Mouse (Mus musculus): Measurements from ENCODE around the gene Tmem210. TPM values are rescaled to one million over a fixed set of nuclear protein-coding genes. Genes with fewer than 3 reads are reported as not detected.

The Tmem210 gene
- polyA plus RNA-seq, 1 experiment from 2014 or later, result not detected

- DNase-seq, result peak; percentile 85
- WGBS (ENCODE audit: insufficient replicate concordance), result 0% methylated on average over 1 of the region's 1 CpGs
- H3K36me3 ChIP-seq (replicated peaks; ENCODE audit: insufficient read depth, low read length), result no peaks in the 10 kb centered on the region
- H3K9ac ChIP-seq (replicated peaks), result no peak overlapping the region
- H3K4me3 ChIP-seq (ENCODE audit: low read depth, low read length), result peak overlapping the region; percentile 36; the same call in 1 of the 2 replicates
- no peaks in the 10 kb centered on the region for H3K9me3 ChIP-seq (ENCODE audit: low read length)
- peak overlapping the region; percentile 65 for H3K4me2 ChIP-seq (ENCODE audit: low read depth, low read length)
- peaks cover 9% of the 10 kb centered on the region for H3K4me1 ChIP-seq (ENCODE audit: insufficient read depth)
- peaks cover 56% of the 10 kb centered on the region for H3K27me3 ChIP-seq (ENCODE audit: insufficient read depth, low read length)
- H3K27ac ChIP-seq (ENCODE audit: low read depth), result no peak overlapping the region
- no peak for ATAC-seq
- TF ChIP-seq CTCF (IDR thresholded peaks at IDR 0.05; ENCODE audit: low read depth) (peak; percentile 90), EP300 (IDR thresholded peaks at IDR 0.05; ENCODE audit: low read depth) (no peak)
These were observed 4.9 kb downstream of the Tmem210 start for GRCm38 (mm10) chr2:25292856-25293255.

DNA sequence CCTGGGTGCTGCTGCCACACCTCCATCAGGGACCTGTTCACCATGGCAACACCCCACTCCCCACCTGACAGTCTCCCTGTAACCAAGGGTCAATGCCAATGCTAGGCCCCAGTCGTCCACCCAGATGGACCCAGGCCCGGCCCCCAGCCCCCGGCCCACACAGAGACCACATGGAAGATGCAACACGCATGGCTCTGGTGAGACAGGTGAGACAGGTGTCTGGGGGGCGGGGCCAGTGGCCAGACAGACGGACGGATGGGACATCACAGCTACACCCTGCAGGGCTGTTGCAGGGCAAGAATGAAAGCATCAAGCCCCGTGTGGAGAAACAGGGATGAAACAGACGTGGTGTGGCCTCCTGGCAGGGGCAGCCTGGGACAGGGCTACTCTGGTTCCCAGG, 5.8 kb downstream of the Tmem210 start:
- Histone ChIP-seq H3K4me2 (ENCODE audit: low read depth, low read length) (no peak overlapping the region), H3K4me1 (ENCODE audit: insufficient read depth) (peaks cover 9% of the 10 kb centered on the region), H3K4me3 (ENCODE audit: low read depth, low read length) (no peak overlapping the region), H3K27me3 (ENCODE audit: insufficient read depth, low read length) (peaks cover 50% of the 10 kb centered on the region), H3K27ac (ENCODE audit: low read depth) (no peak overlapping the region), H3K9ac (replicated peaks) (no peak overlapping the region), H3K9me3 (ENCODE audit: low read length) (no peaks in the 10 kb centered on the region), H3K36me3 (replicated peaks; ENCODE audit: insufficient read depth, low read length) (no peaks in the 10 kb centered on the region)
- WGBS (ENCODE audit: insufficient replicate concordance), result 70% methylated on average over 9 of the region's 9 CpGs
- no peak for DNase-seq
- TF ChIP-seq CTCF (IDR thresholded peaks at IDR 0.05; ENCODE audit: low read depth), result no peak
- TF ChIP-seq EP300 (IDR thresholded peaks at IDR 0.05; ENCODE audit: low read depth), result no peak
- no peak for ATAC-seq

DNA sequence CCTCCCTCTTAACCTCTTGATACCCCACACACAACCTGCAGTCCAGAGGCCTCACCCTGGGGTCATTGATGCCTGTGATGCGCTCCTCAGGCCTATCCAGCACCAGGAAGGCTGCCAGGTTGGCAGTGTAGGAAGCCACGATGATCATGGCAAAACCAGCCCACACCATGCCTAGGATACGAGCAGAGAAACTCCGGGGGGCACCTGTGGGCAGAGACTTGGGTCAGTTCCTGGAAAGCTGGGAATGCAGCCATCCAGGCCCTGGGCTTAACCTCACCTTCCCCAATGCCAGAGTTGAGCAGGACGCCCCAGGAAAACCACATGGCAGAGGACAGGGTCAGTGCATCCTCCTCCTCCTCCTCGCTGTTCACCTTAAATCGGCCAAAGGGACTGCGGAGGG, 9.1 kb downstream of the Tmem210 start:
- peaks cover 16% of the 10 kb centered on the region for H3K27me3 ChIP-seq (ENCODE audit: insufficient read depth, low read length)
- 73% methylated on average over 6 of the region's 8 CpGs for WGBS (ENCODE audit: insufficient replicate concordance)

GRCm38 (mm10) chr2:25298046-25298445, 10.1 kb downstream of the Tmem210 start:
- no peak overlapping the region for H3K4me2 ChIP-seq (ENCODE audit: low read depth, low read length)
- H3K9ac ChIP-seq (replicated peaks), result no peak overlapping the region
- peaks cover 7% of the 10 kb centered on the region; the same call in 1 of the 2 replicates for H3K27me3 ChIP-seq (ENCODE audit: insufficient read depth, low read length)
- H3K4me1 ChIP-seq (ENCODE audit: insufficient read depth), result no peaks in the 10 kb centered on the region
- no peaks in the 10 kb centered on the region for H3K36me3 ChIP-seq (replicated peaks; ENCODE audit: insufficient read depth, low read length)
- ATAC-seq, result no peak
- H3K9me3 ChIP-seq (ENCODE audit: low read length), result no peaks in the 10 kb centered on the region
- 68% methylated on average over 10 of the region's 10 CpGs for WGBS (ENCODE audit: insufficient replicate concordance)
- no peak overlapping the region for H3K27ac ChIP-seq (ENCODE audit: low read depth)
- no peak overlapping the region for H3K4me3 ChIP-seq (ENCODE audit: low read depth, low read length)
- no peak for DNase-seq
- TF ChIP-seq CTCF (IDR thresholded peaks at IDR 0.05; ENCODE audit: low read depth), result no peak
- no peak for TF ChIP-seq EP300 (IDR thresholded peaks at IDR 0.05; ENCODE audit: low read depth)

More for the DNA sequence above, 9.1 kb downstream of the Tmem210 start:
- Histone ChIP-seq H3K4me2 (ENCODE audit: low read depth, low read length) (no peak overlapping the region), H3K9ac (replicated peaks) (no peak overlapping the region), H3K4me1 (ENCODE audit: insufficient read depth) (peaks cover 7% of the 10 kb centered on the region), H3K27ac (ENCODE audit: low read depth) (no peak overlapping the region), H3K9me3 (ENCODE audit: low read length) (no peaks in the 10 kb centered on the region), H3K4me3 (ENCODE audit: low read depth, low read length) (no peak overlapping the region), H3K36me3 (replicated peaks; ENCODE audit: insufficient read depth, low read length) (no peaks in the 10 kb centered on the region)
- ATAC-seq, result no peak
- TF ChIP-seq EP300 (IDR thresholded peaks at IDR 0.05; ENCODE audit: low read depth) (no peak), CTCF (IDR thresholded peaks at IDR 0.05; ENCODE audit: low read depth) (no peak)
- DNase-seq, result no peak

DNA sequence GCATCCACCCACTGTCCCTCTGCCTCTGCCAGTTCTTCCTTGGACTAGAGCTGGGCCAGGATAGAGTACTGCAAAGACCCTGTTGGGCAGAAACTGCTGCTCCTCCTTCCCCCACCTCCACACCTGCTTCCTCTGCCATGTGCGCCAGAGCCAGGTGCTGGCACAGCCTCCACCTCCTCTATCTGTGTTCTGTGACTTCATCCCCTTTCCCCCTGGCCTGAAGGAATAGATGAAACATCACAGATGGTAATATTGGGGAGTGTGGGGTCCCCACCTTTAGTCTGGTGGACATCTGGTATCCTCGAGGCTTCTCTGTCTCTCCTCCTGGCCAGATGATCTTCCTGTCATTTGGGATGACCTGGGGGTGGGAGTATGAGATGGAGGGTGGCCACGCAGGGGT, 15.5 kb downstream of the Tmem210 start:
- Histone ChIP-seq H3K9ac (replicated peaks) (no peak overlapping the region), H3K4me1 (ENCODE audit: insufficient read depth) (no peaks in the 10 kb centered on the region; the same call in 1 of the 2 replicates), H3K4me2 (ENCODE audit: low read depth, low read length) (no peak overlapping the region), H3K27me3 (ENCODE audit: insufficient read depth, low read length) (peaks cover 26% of the 10 kb centered on the region), H3K27ac (ENCODE audit: low read depth) (no peak overlapping the region), H3K9me3 (ENCODE audit: low read length) (no peaks in the 10 kb centered on the region), H3K4me3 (ENCODE audit: low read depth, low read length) (no peak overlapping the region), H3K36me3 (replicated peaks; ENCODE audit: insufficient read depth, low read length) (no peaks in the 10 kb centered on the region)
- no peak for TF ChIP-seq CTCF (IDR thresholded peaks at IDR 0.05; ENCODE audit: low read depth)
- TF ChIP-seq EP300 (IDR thresholded peaks at IDR 0.05; ENCODE audit: low read depth), result no peak
- DNase-seq (no peak), ATAC-seq (no peak)
- WGBS (ENCODE audit: insufficient replicate concordance), result 60% methylated on average over 3 of the region's 3 CpGs

GRCm38 (mm10) chr2:25303931-25304656, 16.1 kb downstream of the Tmem210 start:
- TF ChIP-seq CTCF (IDR thresholded peaks at IDR 0.05; ENCODE audit: low read depth), result no peak
- TF ChIP-seq EP300 (IDR thresholded peaks at IDR 0.05; ENCODE audit: low read depth), result no peak
- no peak for DNase-seq
- WGBS (ENCODE audit: insufficient replicate concordance), result 56% methylated on average over 7 of the region's 7 CpGs
- Histone ChIP-seq H3K36me3 (replicated peaks; ENCODE audit: insufficient read depth, low read length) (no peaks in the 10 kb centered on the region), H3K4me1 (ENCODE audit: insufficient read depth) (no peaks in the 10 kb centered on the region; the same call in 1 of the 2 replicates), H3K27me3 (ENCODE audit: insufficient read depth, low read length) (peaks cover 32% of the 10 kb centered on the region), H3K27ac (ENCODE audit: low read depth) (no peak overlapping the region), H3K9me3 (ENCODE audit: low read length) (no peaks in the 10 kb centered on the region), H3K9ac (replicated peaks) (no peak overlapping the region), H3K4me2 (ENCODE audit: low read depth, low read length) (no peak overlapping the region), H3K4me3 (ENCODE audit: low read depth, low read length) (no peak overlapping the region)
- no peak for ATAC-seq
